Mouse (Mus musculus) liver, postnatal 0 days (tissue): ENCODE results near the gene C3.

Source experiments
- CTCF ChIP-seq: sonication (generic); IDR thresholded peaks from 2 replicates; pipeline ENCODE4 v1.5.1; 2016; ENCODE audit warnings: antibody characterized with exemption, low read depth
- EP300 ChIP-seq: IDR thresholded peaks from 2 replicates; pipeline ENCODE4 v1.6.1; 2016; ENCODE audit warnings: antibody characterized with exemption, low read depth, mild to moderate bottlenecking

DNA sequence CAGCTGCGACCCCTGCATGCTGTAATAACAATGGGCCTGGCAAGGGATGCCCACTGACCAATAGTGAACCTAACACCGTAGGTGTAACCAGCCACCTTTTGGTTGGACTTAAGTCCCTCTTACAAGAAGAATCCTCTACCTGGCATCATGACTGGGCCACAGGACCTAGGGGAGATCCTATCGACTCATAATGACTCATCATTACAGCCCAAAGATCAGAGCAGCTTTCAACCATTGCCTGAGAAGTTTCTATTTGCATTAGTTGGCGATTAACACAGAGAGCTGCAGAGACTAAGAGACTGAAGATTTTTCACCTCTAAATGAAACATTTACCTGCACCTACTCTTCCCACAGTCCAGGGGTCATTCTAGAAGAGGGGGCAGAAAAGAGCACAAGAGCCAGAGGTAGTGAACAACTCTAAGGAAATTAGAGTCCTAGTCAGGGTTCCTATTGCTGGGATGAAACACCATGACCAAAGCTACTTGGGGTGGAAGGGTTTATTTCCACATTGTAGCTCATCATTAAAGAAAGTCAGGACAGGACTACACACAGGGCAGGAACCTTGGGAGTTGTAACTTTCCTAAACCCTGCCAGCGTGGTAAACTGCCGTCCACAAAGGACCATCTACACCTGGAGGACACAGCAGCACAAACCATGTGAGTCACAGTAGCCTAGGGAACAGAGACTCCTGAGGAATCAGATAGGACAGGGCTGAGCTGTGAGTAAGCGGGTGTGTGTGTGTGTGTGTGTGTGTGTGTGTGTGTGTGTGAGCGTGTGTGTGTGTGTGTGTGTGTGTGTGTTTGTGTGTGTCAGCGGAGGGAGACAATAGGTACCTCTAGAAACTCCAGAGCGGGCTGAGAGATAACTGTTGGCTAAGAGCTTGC is 25.9 kb downstream of the C3 start:
- no peak for TF ChIP-seq CTCF
- TF ChIP-seq EP300: peak; percentile 39; the same call in 1 of the 2 replicates
